Mouse (Mus musculus): Measurements from ENCODE around the gene Cmtm7. TPM values are rescaled to one million over a fixed set of nuclear protein-coding genes. Genes with fewer than 3 reads are reported as not detected.

Gene Cmtm7
- polyA plus RNA-seq, 1 experiment from 2014 or later = 82.0 TPM

DNA sequence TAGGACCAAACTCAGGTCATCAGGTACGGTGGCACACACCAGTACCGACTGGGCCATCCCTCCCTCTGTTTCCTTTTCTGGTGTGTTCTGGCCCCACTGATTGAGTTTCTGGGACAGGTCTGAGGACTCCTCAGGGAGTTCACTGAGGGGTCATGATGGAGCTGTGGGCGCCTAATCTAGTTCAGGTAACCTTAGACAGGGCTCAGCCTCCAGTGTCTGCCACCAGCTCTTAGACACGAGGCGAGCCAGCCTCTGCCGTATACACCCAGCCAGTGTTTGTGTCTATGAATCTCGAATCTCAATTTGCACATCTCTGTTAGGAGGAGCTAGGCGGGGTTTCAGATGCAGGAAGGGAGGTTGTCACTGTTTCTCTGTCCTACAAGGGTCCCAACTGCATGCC is 8.3 kb upstream of the Cmtm7 start:
- H3K4me1 ChIP-seq = peaks cover 8% of the 10 kb centered on the region
- no peak overlapping the region for H3K4me2 ChIP-seq (replicated peaks)
- no peak overlapping the region for H3K9ac ChIP-seq
- ATAC-seq (ENCODE audit: insufficient number of reproducible peaks, insufficient read depth, low FRiP score, low TSS enrichment) = peak; percentile 35; the same call in 1 of the 2 replicates
- H3K9me3 ChIP-seq = no peaks in the 10 kb centered on the region
- 68% methylated on average over 8 of the region's 8 CpGs for WGBS
- H3K27me3 ChIP-seq = no peaks in the 10 kb centered on the region
- no peaks in the 10 kb centered on the region for H3K36me3 ChIP-seq
- no peak overlapping the region for H3K27ac ChIP-seq
- H3K4me3 ChIP-seq = no peak overlapping the region

DNA sequence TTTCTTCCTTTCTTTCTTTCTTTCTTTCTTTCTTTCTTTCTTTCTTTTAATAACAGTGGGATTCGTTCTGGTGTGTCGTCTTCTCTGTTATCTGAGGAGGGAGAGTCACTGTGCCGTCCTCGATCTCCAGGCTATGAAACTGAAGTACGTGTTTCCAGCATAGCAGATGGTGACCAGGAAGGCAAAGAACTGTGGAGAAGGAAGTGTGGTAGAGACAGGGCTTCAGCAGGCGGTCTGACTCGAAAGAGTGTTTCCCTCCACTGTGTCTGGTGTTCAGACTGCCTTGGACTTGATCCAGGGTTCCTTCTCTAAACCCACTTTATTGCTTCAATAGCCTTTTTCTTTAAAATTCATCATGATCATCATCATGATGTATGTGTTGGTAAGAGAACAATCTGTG is 7.9 kb upstream of the Cmtm7 start:
- no peaks in the 10 kb centered on the region for H3K9me3 ChIP-seq
- WGBS = 71% methylated on average over 7 of the region's 7 CpGs
- H3K4me3 ChIP-seq = no peak overlapping the region
- H3K27me3 ChIP-seq = no peaks in the 10 kb centered on the region
- no peak for ATAC-seq (ENCODE audit: insufficient number of reproducible peaks, insufficient read depth, low FRiP score, low TSS enrichment)
- no peak overlapping the region for H3K4me2 ChIP-seq (replicated peaks)
- H3K27ac ChIP-seq = no peak overlapping the region
- peaks cover 8% of the 10 kb centered on the region for H3K4me1 ChIP-seq
- H3K36me3 ChIP-seq = no peaks in the 10 kb centered on the region
- H3K9ac ChIP-seq = no peak overlapping the region

DNA sequence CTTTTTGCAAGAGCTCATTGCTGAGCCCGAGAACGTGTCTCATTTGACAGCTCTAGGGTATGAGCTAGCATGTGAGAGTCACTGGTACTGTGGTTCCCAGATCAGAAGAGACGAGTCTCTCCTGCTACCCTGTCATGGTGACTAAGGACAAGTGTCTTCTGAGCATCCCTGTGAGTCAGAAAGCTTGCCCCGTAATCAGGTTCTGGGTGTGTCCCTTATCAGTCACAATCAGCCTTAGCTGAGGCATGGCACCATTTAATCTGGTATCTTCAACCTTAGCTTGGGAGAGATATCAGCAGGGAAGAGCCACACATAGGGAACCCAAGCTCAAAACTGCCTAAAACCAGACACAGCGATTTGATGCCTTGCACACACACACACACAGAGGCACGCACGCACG is 7.0 kb upstream of the Cmtm7 start:
- H3K27me3 ChIP-seq = no peaks in the 10 kb centered on the region
- no peak overlapping the region for H3K27ac ChIP-seq
- H3K9ac ChIP-seq = no peak overlapping the region
- no peak for ATAC-seq (ENCODE audit: insufficient number of reproducible peaks, insufficient read depth, low FRiP score, low TSS enrichment)
- H3K4me1 ChIP-seq = peaks cover 8% of the 10 kb centered on the region
- H3K36me3 ChIP-seq = no peaks in the 10 kb centered on the region
- WGBS = 93% methylated on average over 8 of the region's 8 CpGs
- H3K4me3 ChIP-seq = no peak overlapping the region
- H3K9me3 ChIP-seq = no peaks in the 10 kb centered on the region
- no peak overlapping the region for H3K4me2 ChIP-seq (replicated peaks)

DNA sequence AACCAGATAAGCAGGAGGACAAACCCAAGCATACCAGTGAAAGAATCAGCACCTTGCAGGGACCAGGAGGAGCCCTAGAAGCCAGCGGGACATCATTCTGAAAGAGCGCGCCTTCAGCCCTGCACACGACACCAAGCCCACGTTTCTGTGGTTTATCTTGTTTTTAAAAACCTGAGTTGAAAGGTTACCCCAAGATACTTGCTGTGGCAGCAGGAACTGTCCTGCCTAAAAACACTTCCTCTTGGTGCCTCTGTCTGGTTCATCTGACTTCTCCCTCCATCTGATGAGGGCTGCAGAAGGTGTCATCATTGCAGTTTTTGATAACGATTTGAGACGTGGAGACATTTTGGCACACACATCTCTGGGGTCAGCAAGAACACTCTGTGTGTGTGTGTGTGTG is 6.1 kb upstream of the Cmtm7 start:
- peaks cover 8% of the 10 kb centered on the region for H3K4me1 ChIP-seq
- H3K4me2 ChIP-seq (replicated peaks) = no peak overlapping the region
- no peak overlapping the region for H3K27ac ChIP-seq
- H3K4me3 ChIP-seq = no peak overlapping the region
- no peak for ATAC-seq (ENCODE audit: insufficient number of reproducible peaks, insufficient read depth, low FRiP score, low TSS enrichment)
- H3K36me3 ChIP-seq = no peaks in the 10 kb centered on the region
- no peaks in the 10 kb centered on the region for H3K9me3 ChIP-seq
- no peaks in the 10 kb centered on the region for H3K27me3 ChIP-seq
- 89% methylated on average over 7 of the region's 7 CpGs for WGBS
- no peak overlapping the region for H3K9ac ChIP-seq

- ATAC-seq (ENCODE audit: insufficient number of reproducible peaks, insufficient read depth, low FRiP score, low TSS enrichment) = no peak
- H3K9ac ChIP-seq = no peak overlapping the region
- no peak overlapping the region for H3K27ac ChIP-seq
- no peaks in the 10 kb centered on the region for H3K36me3 ChIP-seq
- H3K4me2 ChIP-seq (replicated peaks) = no peak overlapping the region
- WGBS = 93% methylated on average over 5 of the region's 5 CpGs
- H3K9me3 ChIP-seq = no peaks in the 10 kb centered on the region
- H3K4me3 ChIP-seq = no peak overlapping the region
- no peaks in the 10 kb centered on the region for H3K27me3 ChIP-seq
- H3K4me1 ChIP-seq = peaks cover 8% of the 10 kb centered on the region
Observed at GRCm38 (mm10) chr9:114787134-114787533, 5.5 kb upstream of the Cmtm7 start.

GRCm38 (mm10) chr9:114785432-114786125 is 3.9 kb upstream of the Cmtm7 start:
- no peak overlapping the region for H3K4me3 ChIP-seq
- H3K4me1 ChIP-seq = peaks cover 10% of the 10 kb centered on the region
- 9% methylated on average over 16 of the region's 16 CpGs for WGBS
- no peaks in the 10 kb centered on the region for H3K27me3 ChIP-seq
- ATAC-seq (ENCODE audit: insufficient number of reproducible peaks, insufficient read depth, low FRiP score, low TSS enrichment) = no peak
- H3K9ac ChIP-seq = no peak overlapping the region
- H3K9me3 ChIP-seq = no peaks in the 10 kb centered on the region
- H3K27ac ChIP-seq = peak overlapping the region; percentile 52
- no peaks in the 10 kb centered on the region for H3K36me3 ChIP-seq
- 0 out of 2 replicates have a peak overlapping the region, but pooled peaks have one; percentile 22 for H3K4me2 ChIP-seq (replicated peaks)

DNA sequence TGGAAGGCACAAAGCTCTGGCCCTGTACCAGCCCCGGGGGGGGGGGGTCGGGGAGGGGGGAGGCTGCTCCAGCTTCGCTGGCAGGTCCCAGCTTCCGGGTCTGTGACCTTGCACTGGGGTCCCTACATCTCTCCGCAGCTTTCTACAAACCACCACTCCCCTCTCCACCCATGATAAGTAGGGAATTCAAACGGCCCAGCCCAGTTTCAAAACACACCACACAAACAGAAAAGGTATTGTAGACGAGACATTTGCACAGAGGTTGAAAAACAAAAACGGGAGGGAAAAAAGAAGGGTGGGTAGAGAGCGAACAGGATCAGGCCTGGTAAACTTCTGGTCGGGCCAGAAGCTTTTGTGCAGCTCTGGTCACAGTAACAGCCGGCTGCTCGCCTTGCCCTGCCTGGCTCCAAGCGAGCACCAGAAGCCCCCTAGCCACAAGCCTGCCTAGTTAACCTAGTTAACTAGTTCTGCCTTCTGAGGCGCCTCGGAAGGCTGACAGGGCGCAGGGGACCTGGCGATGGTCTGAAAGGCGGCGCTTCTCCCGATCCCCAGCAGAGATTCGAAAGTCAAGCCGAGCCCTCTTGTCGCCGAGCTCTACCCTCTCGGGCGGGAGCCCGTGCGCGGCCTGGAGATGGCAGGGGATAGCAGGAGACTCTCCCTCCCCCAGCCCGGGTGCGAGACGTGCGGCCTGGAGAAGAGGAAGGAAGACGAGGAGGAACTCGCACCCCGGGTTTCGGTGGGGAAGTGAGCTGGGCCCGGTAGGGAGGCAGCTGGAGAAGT is 720 bp downstream of the Cmtm7 start:
- Histone ChIP-seq H3K9ac (peak overlapping the region; percentile 80), H3K27ac (peak overlapping the region; percentile 83), H3K36me3 (no peaks in the 10 kb centered on the region), H3K27me3 (no peaks in the 10 kb centered on the region), H3K4me1 (peaks cover 19% of the 10 kb centered on the region), H3K4me2 (replicated peaks) (peak overlapping the region; percentile 87), H3K4me3 (peak overlapping the region; percentile 65), H3K9me3 (no peaks in the 10 kb centered on the region)
- WGBS = 0% methylated on average over 37 of the region's 38 CpGs
- ATAC-seq (ENCODE audit: insufficient number of reproducible peaks, insufficient read depth, low FRiP score, low TSS enrichment) = peak; percentile 24; the same call in 1 of the 2 replicates

DNA sequence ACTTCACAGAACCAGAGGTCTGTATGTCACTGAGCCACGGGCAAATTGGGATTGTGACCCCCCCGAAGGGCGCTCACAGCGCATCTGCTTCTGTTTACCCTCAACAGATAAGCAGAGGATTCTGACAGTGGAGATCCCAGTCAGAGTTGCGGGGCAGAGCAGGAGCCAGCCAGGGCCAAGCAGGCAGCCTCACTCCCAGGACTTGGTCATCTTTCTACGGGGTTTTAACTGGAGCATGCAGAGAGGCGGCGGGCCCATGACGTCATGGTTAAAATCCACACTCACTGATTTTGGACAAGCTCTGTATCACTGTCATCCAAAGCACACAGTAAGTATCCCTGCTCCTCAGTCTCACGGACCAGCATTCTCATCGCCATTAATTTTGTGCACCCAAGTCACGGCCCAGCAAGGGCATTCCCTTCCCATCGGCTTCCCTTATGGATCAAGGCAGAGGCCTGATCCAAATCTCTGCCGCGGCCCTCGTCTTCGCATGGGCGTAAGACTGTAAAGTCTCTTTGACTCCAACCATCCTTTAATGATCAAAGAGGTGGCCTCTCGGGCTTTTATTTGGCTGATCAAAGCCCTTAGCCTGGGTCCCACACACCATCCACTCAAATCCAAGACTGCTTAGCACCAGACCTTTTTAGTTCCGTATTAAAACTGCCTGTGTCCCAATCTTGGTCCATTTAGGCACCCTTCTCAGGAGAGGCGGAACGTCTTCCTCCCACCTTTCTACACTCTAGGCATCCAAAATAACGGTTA is 1.5 kb downstream of the Cmtm7 start:
- no peaks in the 10 kb centered on the region for H3K27me3 ChIP-seq
- whole genome bisulfite sequencing = 36% methylated on average over 23 of the region's 23 CpGs

DNA sequence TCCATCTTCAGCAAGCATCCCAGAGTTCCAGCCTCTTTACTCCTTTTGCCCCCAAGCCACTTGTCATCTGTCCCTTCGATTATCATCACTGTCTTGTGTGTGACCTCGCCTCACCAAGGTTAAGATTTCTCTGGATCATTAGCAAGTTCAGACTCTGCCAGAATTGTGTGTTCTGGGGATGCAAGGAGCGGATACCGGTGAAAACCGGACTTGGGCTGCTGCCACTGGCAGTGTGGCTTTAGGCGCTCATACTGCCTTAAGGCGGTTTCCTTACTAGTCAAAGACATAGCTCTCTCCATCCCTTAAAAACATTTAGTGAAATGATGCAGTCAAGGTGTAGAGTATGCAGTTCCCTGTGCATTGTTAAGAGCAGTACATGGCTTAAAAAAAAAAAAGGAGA is 2.8 kb downstream of the Cmtm7 start:
- H3K36me3 ChIP-seq = no peaks in the 10 kb centered on the region
- WGBS = 89% methylated on average over 7 of the region's 7 CpGs
- no peak overlapping the region for H3K4me2 ChIP-seq (replicated peaks)
- H3K4me1 ChIP-seq = peaks cover 21% of the 10 kb centered on the region
- no peaks in the 10 kb centered on the region for H3K27me3 ChIP-seq
- H3K27ac ChIP-seq = no peak overlapping the region
- no peak for ATAC-seq (ENCODE audit: insufficient number of reproducible peaks, insufficient read depth, low FRiP score, low TSS enrichment)
- no peak overlapping the region for H3K4me3 ChIP-seq
- no peak overlapping the region for H3K9ac ChIP-seq
- no peaks in the 10 kb centered on the region for H3K9me3 ChIP-seq

More for the DNA sequence above, 1.5 kb downstream of the Cmtm7 start:
- peak overlapping the region; percentile 83 for H3K27ac ChIP-seq
- H3K36me3 ChIP-seq = no peaks in the 10 kb centered on the region
- no peak for ATAC-seq (ENCODE audit: insufficient number of reproducible peaks, insufficient read depth, low FRiP score, low TSS enrichment)
- peak overlapping the region; percentile 65 for H3K4me3 ChIP-seq
- peak overlapping the region; percentile 80 for H3K9ac ChIP-seq
- H3K4me2 ChIP-seq (replicated peaks) = peak overlapping the region; percentile 87
- no peaks in the 10 kb centered on the region for H3K9me3 ChIP-seq
- peaks cover 16% of the 10 kb centered on the region for H3K4me1 ChIP-seq

- H3K27me3 ChIP-seq = no peaks in the 10 kb centered on the region
- H3K4me3 ChIP-seq = no peak overlapping the region
- H3K9ac ChIP-seq = no peak overlapping the region
- no peak for ATAC-seq (ENCODE audit: insufficient number of reproducible peaks, insufficient read depth, low FRiP score, low TSS enrichment)
- no peak overlapping the region for H3K27ac ChIP-seq
- no peak overlapping the region for H3K4me2 ChIP-seq (replicated peaks)
- H3K9me3 ChIP-seq = no peaks in the 10 kb centered on the region
- 83% methylated on average over 7 of the region's 7 CpGs for WGBS
- no peaks in the 10 kb centered on the region for H3K36me3 ChIP-seq
- peaks cover 21% of the 10 kb centered on the region for H3K4me1 ChIP-seq
Observed at GRCm38 (mm10) chr9:114778047-114778390, 3.6 kb downstream of the Cmtm7 start.

DNA sequence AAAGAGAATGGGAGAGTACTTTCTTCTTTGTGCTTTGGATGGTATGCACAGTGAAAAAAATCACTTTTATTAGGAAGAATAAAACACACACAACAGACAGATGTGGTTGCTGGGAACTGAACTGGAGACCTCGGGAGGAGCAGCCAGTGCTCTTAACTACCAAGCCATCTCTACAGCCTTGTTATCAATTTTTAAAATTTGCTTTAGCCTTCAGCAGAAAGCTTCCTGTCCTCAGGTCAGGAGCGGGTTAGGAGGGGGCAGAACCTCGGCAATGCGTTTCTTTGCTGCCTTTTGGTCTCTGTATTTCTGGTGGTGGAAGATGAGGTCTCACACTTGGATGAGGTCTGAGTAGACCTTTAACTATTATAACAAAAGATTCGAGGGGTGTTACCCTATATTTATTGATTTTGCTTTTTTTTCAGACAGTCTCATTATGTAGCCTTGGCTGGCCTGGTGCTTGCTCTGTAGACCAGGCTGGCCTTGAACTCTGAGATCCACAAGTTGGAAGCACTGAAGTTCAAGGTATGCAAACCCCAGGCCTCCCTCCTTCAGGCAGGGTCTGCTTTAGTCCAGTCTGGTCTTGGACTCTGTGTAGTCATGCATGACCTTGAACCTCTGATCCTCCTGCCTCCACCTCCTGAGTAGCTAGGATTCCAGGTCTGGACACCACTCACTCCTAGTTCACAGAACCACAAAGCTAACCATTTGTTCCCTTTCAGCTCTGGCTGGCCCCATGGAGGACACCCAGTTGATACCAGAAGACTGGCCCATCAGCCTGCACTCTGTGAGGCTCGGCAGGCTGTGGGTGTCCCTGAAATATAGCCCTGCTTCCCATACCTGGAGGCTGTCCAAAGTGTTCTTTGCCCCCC is 4.2 kb downstream of the Cmtm7 start:
- peaks cover 21% of the 10 kb centered on the region for H3K4me1 ChIP-seq
- H3K4me2 ChIP-seq (replicated peaks) = no peak overlapping the region
- no peaks in the 10 kb centered on the region for H3K27me3 ChIP-seq
- H3K4me3 ChIP-seq = no peak overlapping the region
- H3K27ac ChIP-seq = no peak overlapping the region
- ATAC-seq (ENCODE audit: insufficient number of reproducible peaks, insufficient read depth, low FRiP score, low TSS enrichment) = no peak
- peaks cover 4% of the 10 kb centered on the region for H3K36me3 ChIP-seq
- H3K9ac ChIP-seq = no peak overlapping the region
- no peaks in the 10 kb centered on the region for H3K9me3 ChIP-seq
- WGBS = 84% methylated on average over 6 of the region's 6 CpGs
